Mouse (Mus musculus) olfactory bulb, adult 2 months (tissue): ENCODE data around the gene Rgs3.

Experiments
- CTCF ChIP-seq: fragments of 200-500 bp; IDR thresholded peaks from 2 replicates; pipeline ENCODE4 v1.5.1; 2012; ENCODE audit warnings: low read depth, mild to moderate bottlenecking, low read length, moderate library complexity; ENCODE audit not compliant: insufficient read depth
- POLR2A ChIP-seq: fragments of 200-500 bp; IDR thresholded peaks from 2 replicates; pipeline ENCODE4 v1.6.1; 2012; ENCODE audit warnings: mild to moderate bottlenecking, low read depth, low read length, moderate library complexity; ENCODE audit not compliant: insufficient read depth

DNA sequence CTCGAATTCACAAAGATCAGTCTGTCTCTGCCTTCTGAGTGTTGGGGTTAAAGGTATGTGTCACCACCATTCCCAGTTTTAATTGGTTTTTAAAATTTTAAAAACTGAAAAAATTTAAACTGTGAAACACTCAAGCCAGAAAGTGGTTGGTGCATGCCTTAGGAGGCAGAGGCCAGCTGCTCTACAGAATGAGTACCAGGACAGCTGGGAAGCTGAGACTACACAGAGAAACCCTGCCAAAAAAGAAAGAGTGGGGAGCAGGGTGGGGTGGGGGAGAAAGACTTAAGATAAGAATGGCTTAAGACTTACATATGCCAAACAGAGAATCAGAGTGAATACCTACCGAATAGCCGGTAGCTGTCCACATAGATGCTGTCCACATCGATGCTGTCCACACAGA lies 73.6 kb downstream of the Rgs3 start:
- TF ChIP-seq POLR2A (no peak), CTCF (no peak)
